19 mouse cellular contexts compared by ENCODE assay signal in genomic region chr3:102214299-102214698, GRCm38 (mm10).
"Had no signal": no experiment of that assay in that cellular context is flagged by ENCODE, and none has a peak within 500 bp of the region (broad histone marks: within the 10 kb centered on the region; RNA-seq: fewer than 3 reads in every experiment).

No protein-coding gene starts in this region.

- ATAC-seq: liver, postnatal 0 days; midbrain, embryonic 15.5 days had no signal

- H3K27me3 ChIP-seq: limb, embryonic 12.5 days; liver, embryonic 13.5 days; lung, embryonic 15.5 days; megakaryocyte, embryonic 14.5 days; midbrain, embryonic 15.5 days; neural tube, embryonic 13.5 days had no signal

- H3K4me1 ChIP-seq: limb, embryonic 12.5 days; liver, embryonic 13.5 days; lung, embryonic 15.5 days; megakaryocyte, embryonic 14.5 days; midbrain, embryonic 15.5 days; neural tube, embryonic 13.5 days had no signal

- H3K36me3 ChIP-seq: limb, embryonic 12.5 days; liver, embryonic 13.5 days; lung, embryonic 15.5 days; midbrain, embryonic 15.5 days; neural tube, embryonic 13.5 days had no signal

- DNase-seq: kidney, adult 9 months; kidney, postnatal 36 days; layer of hippocampus, adult 9-11 months; layer of hippocampus, postnatal 36 days; liver; liver, embryonic 13.5 days; liver, postnatal 0 days; lung, postnatal 14 days; right cerebral cortex, postnatal 14 days; thymus, adult 18-20 months; thymus, postnatal 14 days had no signal

- H3K4me3 ChIP-seq: limb, embryonic 12.5 days; liver, embryonic 13.5 days; lung, embryonic 15.5 days; megakaryocyte, embryonic 14.5 days; midbrain, embryonic 15.5 days; neural tube, embryonic 13.5 days had no signal

- H3K9me3 ChIP-seq: liver, embryonic 13.5 days; lung, embryonic 15.5 days; midbrain, embryonic 15.5 days had no signal

- H3K27ac ChIP-seq: kidney, postnatal 0 days; limb, embryonic 12.5 days; liver, embryonic 13.5 days; lung, embryonic 15.5 days; macrophage; midbrain, embryonic 15.5 days; neural tube, embryonic 13.5 days had no signal

- H3K4me2 ChIP-seq: limb, embryonic 12.5 days; liver, embryonic 13.5 days; lung, embryonic 15.5 days; midbrain, embryonic 11.5 days; midbrain, embryonic 15.5 days; neural tube, embryonic 13.5 days had no signal

- H3K9ac ChIP-seq: limb, embryonic 12.5 days; liver, embryonic 13.5 days; liver, postnatal 0 days; lung, embryonic 15.5 days; midbrain, embryonic 15.5 days; neural tube, embryonic 13.5 days had no signal
